Mouse (Mus musculus) lung, postnatal 0 days (tissue): Measurements from ENCODE around the gene Caprin1.

Experiments
- CTCF ChIP-seq: IDR thresholded peaks from 2 replicates; pipeline ENCODE4 v1.5.1; 2016; ENCODE audit warnings: antibody characterized with exemption, mild to moderate bottlenecking
- EP300 ChIP-seq: IDR thresholded peaks from 2 replicates; pipeline ENCODE4 v1.6.1; 2016; ENCODE audit warnings: antibody characterized with exemption, mild to moderate bottlenecking, control low read depth

- peak; percentile 97 for TF ChIP-seq CTCF
- no peak for TF ChIP-seq EP300
Measured at GRCm38 (mm10) chr2:103718594-103719291, 78.7 kb downstream of the Caprin1 start.
